Mouse (Mus musculus) kidney, embryonic 14.5 days (tissue): ENCODE results near the gene Car12. TPM values are rescaled to one million over a fixed set of nuclear protein-coding genes. Genes with fewer than 3 reads are reported as not detected.

Source experiments
- ATAC-seq: fragments of 200-750 bp; cut with Nextera tagmentation; 2 replicates; pipeline ENCODE4 v1.8.0; 2017; ENCODE audit warnings: moderate number of reproducible peaks, mild to moderate bottlenecking, moderate TSS enrichment, moderate library complexity; ENCODE audit not compliant: low FRiP score, low TSS enrichment
- H3K27ac ChIP-seq: fragments of 300-500 bp; sonication (generic); 2 replicates; pipeline ENCODE4 v1.5.1; 2014; ENCODE audit warnings: low read depth, mild to moderate bottlenecking, low read length, moderate library complexity, mixed read lengths
- H3K27me3 ChIP-seq: fragments of 300-500 bp; sonication (generic); 2 replicates; pipeline ENCODE4 v1.6.1; 2014; ENCODE audit warnings: mild to moderate bottlenecking, low read length; ENCODE audit not compliant: control insufficient read depth, insufficient read depth
- H3K36me3 ChIP-seq: fragments of 300-500 bp; sonication (generic); 2 replicates; pipeline ENCODE4 v1.6.1; 2014; ENCODE audit warnings: low read length, mixed read lengths; ENCODE audit not compliant: control insufficient read depth, insufficient read depth
- H3K4me1 ChIP-seq: fragments of 300-500 bp; sonication (generic); 2 replicates; pipeline ENCODE4 v1.6.1; 2014; ENCODE audit warnings: low read length, mixed read lengths; ENCODE audit not compliant: control insufficient read depth, insufficient read depth
- H3K4me2 ChIP-seq: fragments of 300-500 bp; sonication (generic); replicated peaks from 2 replicates; pipeline ENCODE4 v1.6.1; 2014; ENCODE audit warnings: low read depth, mild to moderate bottlenecking, low read length
- H3K4me3 ChIP-seq: fragments of 300-500 bp; sonication (generic); 2 replicates; pipeline ENCODE4 v1.5.1; 2014; ENCODE audit warnings: mild to moderate bottlenecking, low read length
- H3K9ac ChIP-seq: fragments of 300-500 bp; sonication (generic); 2 replicates; pipeline ENCODE4 v1.6.1; 2014; ENCODE audit warnings: low read depth, mild to moderate bottlenecking, low read length, moderate library complexity
- H3K9me3 ChIP-seq: fragments of 300-500 bp; sonication (generic); 2 replicates; pipeline ENCODE4 v1.6.1; 2016; ENCODE audit warnings: low read length; ENCODE audit not compliant: control insufficient read depth
- WGBS: fragments of 180-500 bp; shearing (Covaris S2); extraction: QIAGEN DNeasy Blood & Tissue Kit; methylation state at CpG from one replicate; pipeline ENCODE4 v1.1.7; 2014; 5-methylcytosine and 5-hydroxymethylcytosine counted together
- polyA plus RNA-seq: library from polyadenylated mRNA; unstranded; fragments of >200 nt; fragmentation: Nextera tagmentation; extraction: Ambion mirVana; gene quantifications from 2 replicates; pipeline ENCODE4 v1.2.1, GENCODE M21; 2014

Gene Car12
- 3.2 and 4.2 TPM in 2 replicates for polyA plus RNA-seq

GRCm38 (mm10) chr9:66713135-66714021 lies at the start of gene Car12:
Car12 (plus strand) TSS chr9:66713686.
- Histone ChIP-seq H3K27me3 (peaks cover 7% of the 10 kb centered on the region), H3K36me3 (no peaks in the 10 kb centered on the region), H3K4me3 (peak within 1 kb of the TSS; percentile 41), H3K4me2 (peak within 1 kb of the TSS; percentile 89), H3K9ac (peak within 1 kb of the TSS; percentile 52), H3K4me1 (peaks cover 11% of the 10 kb centered on the region; the same call in 1 of the 2 replicates), H3K9me3 (no peaks in the 10 kb centered on the region), H3K27ac (no peak within 1 kb of the TSS)
- peak; percentile 82 for ATAC-seq
- WGBS, result 13% methylated on average over 29 of the region's 29 CpGs

DNA sequence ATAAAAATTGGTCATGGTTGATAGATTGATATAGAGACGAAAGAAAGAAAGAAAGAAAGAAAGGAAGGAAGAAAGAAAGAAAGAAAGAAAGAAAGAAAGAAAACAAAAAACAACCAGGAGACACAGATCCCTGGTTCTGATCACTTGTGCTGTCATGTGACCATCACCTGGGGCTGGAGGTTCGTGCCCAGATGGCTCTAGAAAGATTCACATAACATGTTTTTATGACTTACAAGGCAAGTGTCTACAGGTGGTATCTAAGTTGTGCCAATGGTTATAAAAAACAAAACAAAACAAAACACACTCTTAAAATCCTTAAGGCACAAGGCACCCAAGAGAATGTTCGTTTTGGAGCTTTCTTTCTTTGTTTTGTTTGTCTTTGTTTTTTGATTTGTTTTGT lies 49.7 kb upstream of the Car12 start:
- H3K27me3 ChIP-seq, result no peaks in the 10 kb centered on the region
- no peaks in the 10 kb centered on the region for H3K9me3 ChIP-seq
- no peaks in the 10 kb centered on the region for H3K4me1 ChIP-seq
- no peak overlapping the region for H3K27ac ChIP-seq
- no peak overlapping the region for H3K4me2 ChIP-seq
- ATAC-seq, result no peak
- H3K9ac ChIP-seq, result no peak overlapping the region
- no peaks in the 10 kb centered on the region for H3K36me3 ChIP-seq
- H3K4me3 ChIP-seq, result no peak overlapping the region
- WGBS, result 88% methylated on average over 3 of the region's 3 CpGs

DNA sequence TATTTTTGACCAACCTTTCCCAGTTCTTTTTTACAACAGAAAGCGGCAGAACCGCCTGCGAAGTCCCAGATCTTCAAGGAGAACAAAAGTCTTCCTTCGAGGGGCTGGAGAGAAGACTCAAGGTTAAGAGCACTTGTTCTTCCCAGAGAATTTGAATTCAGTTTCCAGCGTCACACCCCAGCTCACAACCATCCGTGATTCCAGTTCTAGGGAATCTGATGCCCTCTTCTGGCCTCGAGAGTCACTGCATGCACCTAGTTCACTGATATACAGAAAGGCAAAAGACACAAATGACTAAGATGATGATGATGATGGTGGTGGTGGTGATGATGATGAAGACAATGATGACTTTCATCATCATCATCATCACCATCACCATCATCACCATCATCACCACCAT lies 48.9 kb upstream of the Car12 start:
- H3K4me2 ChIP-seq, result no peak overlapping the region
- WGBS, result 88% methylated on average over 7 of the region's 7 CpGs

GRCm38 (mm10) chr9:66666153-66666552 lies 47.3 kb upstream of the Car12 start:
- no peaks in the 10 kb centered on the region for H3K4me1 ChIP-seq
- no peak overlapping the region for H3K9ac ChIP-seq
- no peak overlapping the region for H3K27ac ChIP-seq
- H3K9me3 ChIP-seq, result no peaks in the 10 kb centered on the region
- no peaks in the 10 kb centered on the region for H3K36me3 ChIP-seq
- 87% methylated on average over 3 of the region's 3 CpGs for WGBS
- H3K27me3 ChIP-seq, result no peaks in the 10 kb centered on the region
- no peak overlapping the region for H3K4me3 ChIP-seq
- ATAC-seq, result no peak
- no peak overlapping the region for H3K4me2 ChIP-seq

More for the DNA sequence above, 48.9 kb upstream of the Car12 start:
- H3K4me1 ChIP-seq, result no peaks in the 10 kb centered on the region
- no peak for ATAC-seq
- no peak overlapping the region for H3K4me3 ChIP-seq
- H3K27me3 ChIP-seq, result no peaks in the 10 kb centered on the region
- no peak overlapping the region for H3K9ac ChIP-seq
- H3K27ac ChIP-seq, result no peak overlapping the region
- H3K9me3 ChIP-seq, result no peaks in the 10 kb centered on the region
- no peaks in the 10 kb centered on the region for H3K36me3 ChIP-seq

DNA sequence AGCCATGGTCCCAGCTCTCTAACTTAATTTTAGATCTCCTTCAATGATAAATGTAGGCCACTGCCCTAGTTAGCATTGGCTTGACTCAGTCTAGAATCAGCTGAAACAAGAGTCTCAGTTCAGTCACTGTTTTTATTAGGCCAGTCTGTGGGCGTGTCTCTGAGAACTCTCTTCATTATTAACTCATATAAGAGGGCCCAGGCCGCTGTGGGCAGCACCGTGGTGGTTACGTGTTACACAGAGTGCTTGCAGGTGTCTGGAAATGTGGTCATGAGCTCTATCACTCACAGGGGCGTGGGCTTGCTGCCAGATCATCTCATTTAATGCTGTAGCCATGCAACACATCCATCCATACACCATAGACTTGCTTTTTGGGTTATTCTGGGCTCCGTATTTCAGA lies 46.4 kb upstream of the Car12 start:
- no peak overlapping the region for H3K27ac ChIP-seq
- H3K4me2 ChIP-seq, result no peak overlapping the region
- no peaks in the 10 kb centered on the region for H3K9me3 ChIP-seq
- no peaks in the 10 kb centered on the region for H3K27me3 ChIP-seq
- no peaks in the 10 kb centered on the region for H3K4me1 ChIP-seq
- no peak overlapping the region for H3K9ac ChIP-seq
- ATAC-seq, result no peak
- no peaks in the 10 kb centered on the region for H3K36me3 ChIP-seq
- WGBS, result 64% methylated on average over 6 of the region's 6 CpGs
- H3K4me3 ChIP-seq, result no peak overlapping the region

- Histone ChIP-seq H3K36me3 (no peaks in the 10 kb centered on the region), H3K4me1 (no peaks in the 10 kb centered on the region), H3K9ac (no peak overlapping the region), H3K9me3 (no peaks in the 10 kb centered on the region), H3K4me3 (no peak overlapping the region), H3K27ac (no peak overlapping the region), H3K27me3 (no peaks in the 10 kb centered on the region), H3K4me2 (no peak overlapping the region)
- 84% methylated on average over 4 of the region's 4 CpGs for WGBS
- no peak for ATAC-seq
Measured at GRCm38 (mm10) chr9:66667868-66668267, 45.6 kb upstream of the Car12 start.

DNA sequence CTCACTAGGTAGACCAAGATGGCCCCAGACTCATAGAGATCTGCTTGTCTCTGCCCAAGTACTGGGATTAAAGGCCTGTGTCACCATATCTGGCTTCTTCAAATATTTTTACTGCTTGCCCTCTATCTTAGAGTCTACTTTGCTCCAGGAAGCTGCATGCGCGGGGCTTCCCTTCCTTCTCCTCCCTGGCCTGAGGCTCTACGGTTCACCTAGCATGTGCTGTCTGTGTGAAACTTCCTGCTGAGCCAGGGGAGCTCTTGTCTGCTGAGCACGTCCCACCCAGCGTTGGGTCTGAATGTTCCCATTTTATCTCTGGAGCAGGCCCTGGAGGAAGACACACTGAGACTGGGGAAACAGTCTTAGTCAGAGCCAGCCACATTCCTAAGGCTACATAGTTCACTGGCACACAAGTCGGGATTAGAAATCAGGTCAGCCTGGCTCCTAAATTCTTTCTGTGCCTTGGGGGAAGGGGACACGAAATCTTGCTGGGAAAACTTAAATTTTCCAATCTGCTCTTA lies 43.9 kb upstream of the Car12 start:
- Histone ChIP-seq H3K9ac (no peak overlapping the region), H3K27me3 (no peaks in the 10 kb centered on the region), H3K4me1 (no peaks in the 10 kb centered on the region), H3K9me3 (no peaks in the 10 kb centered on the region), H3K36me3 (no peaks in the 10 kb centered on the region), H3K4me3 (no peak overlapping the region), H3K27ac (no peak overlapping the region), H3K4me2 (no peak overlapping the region)
- ATAC-seq, result no peak
- 55% methylated on average over 7 of the region's 7 CpGs for WGBS

DNA sequence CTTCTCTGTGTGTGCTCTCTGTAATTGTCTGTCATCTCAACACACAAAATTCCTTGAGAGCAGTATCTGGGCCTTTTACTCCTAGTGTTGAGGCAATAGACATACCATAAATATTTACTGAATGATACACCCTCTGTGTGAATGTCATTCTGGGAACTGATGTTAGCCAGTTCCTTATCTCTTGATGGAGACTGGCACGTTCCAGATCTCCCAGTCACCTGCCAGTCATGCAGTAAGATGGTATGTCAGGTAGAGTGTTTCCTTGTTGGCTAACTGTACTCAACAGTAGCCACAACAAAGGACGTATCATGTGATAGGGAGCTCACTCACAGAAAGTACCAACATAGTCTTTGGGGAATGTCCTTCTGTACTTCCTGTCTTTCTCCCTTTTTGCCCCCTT lies 39.7 kb upstream of the Car12 start:
- no peaks in the 10 kb centered on the region for H3K4me1 ChIP-seq
- no peak overlapping the region for H3K4me3 ChIP-seq
- no peak for ATAC-seq
- no peaks in the 10 kb centered on the region for H3K36me3 ChIP-seq
- no peak overlapping the region for H3K27ac ChIP-seq
- H3K27me3 ChIP-seq, result no peaks in the 10 kb centered on the region
- H3K4me2 ChIP-seq, result no peak overlapping the region
- no peak overlapping the region for H3K9ac ChIP-seq
- no peaks in the 10 kb centered on the region for H3K9me3 ChIP-seq
- 66% methylated on average over 2 of the region's 2 CpGs for WGBS

- no peak for ATAC-seq
- no peaks in the 10 kb centered on the region for H3K36me3 ChIP-seq
- no peaks in the 10 kb centered on the region for H3K27me3 ChIP-seq
- 95% methylated on average over 1 of the region's 1 CpGs for WGBS
- no peak overlapping the region for H3K4me3 ChIP-seq
- no peaks in the 10 kb centered on the region for H3K9me3 ChIP-seq
- H3K4me2 ChIP-seq, result no peak overlapping the region
- H3K4me1 ChIP-seq, result no peaks in the 10 kb centered on the region
- H3K27ac ChIP-seq, result no peak overlapping the region
- no peak overlapping the region for H3K9ac ChIP-seq
Measured at GRCm38 (mm10) chr9:66675566-66675965, 37.9 kb upstream of the Car12 start.
